In the genomic region with DNA sequence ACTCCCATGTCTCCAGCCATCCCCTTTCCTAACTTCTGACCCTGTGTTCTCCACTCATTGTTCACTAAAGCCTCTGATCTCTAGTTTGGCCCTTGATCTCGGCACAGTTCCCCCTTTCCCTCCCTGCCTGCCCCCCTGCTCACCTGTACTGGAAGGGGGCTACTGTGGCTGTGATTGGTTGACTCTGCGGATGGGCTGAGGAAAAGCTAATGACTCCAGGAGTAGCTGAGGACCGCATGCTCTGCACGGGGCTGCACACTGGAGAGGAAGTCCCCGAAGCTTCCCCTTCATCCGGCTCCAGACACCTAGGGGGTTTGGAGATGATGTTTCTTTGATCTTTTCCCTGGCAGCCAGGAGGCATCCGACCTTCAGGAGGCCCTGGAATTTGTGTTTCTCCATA, we compare ENCODE assay signal across 9 mouse cellular contexts. TPM values are rescaled to one million over a fixed set of nuclear protein-coding genes. Genes with fewer than 3 reads are reported as not detected.
DNase-seq lines count a peak whose midpoint lies in the region; ATAC-seq lines count a peak whose summit lies in the region.
"Had no signal": no experiment of that assay in that cellular context is flagged by ENCODE, and none has a peak within 500 bp of the region (broad histone marks: within the 10 kb centered on the region; RNA-seq: fewer than 3 reads in every experiment).

Gene Nav1, minus strand, starts transcription at position 277 of the 400 bp plus-strand sequence.

- no peak for ATAC-seq in kidney, embryonic 14.5 days (ENCODE audit: low FRiP score, low TSS enrichment)
- no peak for ATAC-seq in heart, embryonic 16.5 days (replicated peaks; ENCODE audit: extremely low read depth, insufficient read depth, low FRiP score)
- ATAC-seq in limb, embryonic 13.5 days (ENCODE audit: low FRiP score, low read depth) = no peak
- no peak for ATAC-seq in liver, embryonic 12.5 days

- H3K27me3 ChIP-seq in kidney, embryonic 14.5 days (ENCODE audit: control insufficient read depth, insufficient read depth, low read length) = no peaks in the 10 kb centered on the region
- no peaks in the 10 kb centered on the region for H3K27me3 ChIP-seq in heart, embryonic 16.5 days (ENCODE audit: control insufficient read depth, insufficient read depth, low read length)
- no peaks in the 10 kb centered on the region for H3K27me3 ChIP-seq in limb, embryonic 13.5 days
- H3K27me3 ChIP-seq in liver, embryonic 12.5 days (replicated peaks) = no peaks in the 10 kb centered on the region

- DNase-seq in kidney, adult 9 months = no peak
- DNase-seq in adrenal gland, postnatal 4 days (ENCODE audit: low spot score in 2 of 2) = no peak
- DNase-seq in thymus, postnatal 0 days (ENCODE audit: low spot score) = no peak
- DNase-seq in cerebellum, adult 11-12 months = no peak

- no peak within 1 kb of the TSS for H3K9ac ChIP-seq in kidney, embryonic 14.5 days (ENCODE audit: low read depth, low read length)
- no peak within 1 kb of the TSS for H3K9ac ChIP-seq in heart, embryonic 16.5 days (ENCODE audit: low read length)
- no peak within 1 kb of the TSS for H3K9ac ChIP-seq in limb, embryonic 13.5 days
- H3K9ac ChIP-seq in liver, embryonic 12.5 days = no peak within 1 kb of the TSS

- no peak within 1 kb of the TSS for H3K4me2 ChIP-seq in kidney, embryonic 14.5 days (replicated peaks; ENCODE audit: low read depth, low read length)
- H3K4me2 ChIP-seq in heart, embryonic 16.5 days (ENCODE audit: low read depth, low read length) = no peak within 1 kb of the TSS
- no peak within 1 kb of the TSS for H3K4me2 ChIP-seq in limb, embryonic 13.5 days (replicated peaks)
- no peak within 1 kb of the TSS for H3K4me2 ChIP-seq in liver, embryonic 12.5 days

- H3K27ac ChIP-seq in kidney, embryonic 14.5 days (ENCODE audit: low read depth, low read length) = no peak within 1 kb of the TSS
- H3K27ac ChIP-seq in heart, embryonic 16.5 days (ENCODE audit: low read length) = no peak within 1 kb of the TSS
- no peak within 1 kb of the TSS for H3K27ac ChIP-seq in limb, embryonic 13.5 days
- H3K27ac ChIP-seq in liver, embryonic 12.5 days = no peak within 1 kb of the TSS

- H3K4me1 ChIP-seq in kidney, embryonic 14.5 days (ENCODE audit: control insufficient read depth, insufficient read depth, low read length) = no peaks in the 10 kb centered on the region
- H3K4me1 ChIP-seq in heart, embryonic 16.5 days (ENCODE audit: control insufficient read depth, insufficient read depth, low read length) = no peaks in the 10 kb centered on the region
- peaks cover 10% of the 10 kb centered on the region for H3K4me1 ChIP-seq in limb, embryonic 13.5 days
- no peaks in the 10 kb centered on the region for H3K4me1 ChIP-seq in liver, embryonic 12.5 days

- H3K36me3 ChIP-seq in kidney, embryonic 14.5 days (ENCODE audit: control insufficient read depth, insufficient read depth, low read length) = no peaks in the 10 kb centered on the region
- no peaks in the 10 kb centered on the region for H3K36me3 ChIP-seq in heart, embryonic 16.5 days (ENCODE audit: control insufficient read depth, insufficient read depth)
- no peaks in the 10 kb centered on the region for H3K36me3 ChIP-seq in limb, embryonic 13.5 days
- H3K36me3 ChIP-seq in liver, embryonic 12.5 days = no peaks in the 10 kb centered on the region
- H3K36me3 ChIP-seq: G1E had no signal

- no peak within 1 kb of the TSS for H3K4me3 ChIP-seq in kidney, embryonic 14.5 days (ENCODE audit: low read length)
- H3K4me3 ChIP-seq in heart, embryonic 16.5 days (ENCODE audit: low read length) = no peak within 1 kb of the TSS
- H3K4me3 ChIP-seq in limb, embryonic 13.5 days = no peak within 1 kb of the TSS
- no peak within 1 kb of the TSS for H3K4me3 ChIP-seq in liver, embryonic 12.5 days

- no peaks in the 10 kb centered on the region for H3K9me3 ChIP-seq in kidney, embryonic 14.5 days (ENCODE audit: control insufficient read depth, low read length)
- no peaks in the 10 kb centered on the region for H3K9me3 ChIP-seq in heart, embryonic 16.5 days (replicated peaks; ENCODE audit: control insufficient read depth, low read length)
- H3K9me3 ChIP-seq in limb, embryonic 13.5 days = no peaks in the 10 kb centered on the region
- no peaks in the 10 kb centered on the region for H3K9me3 ChIP-seq in liver, embryonic 12.5 days (replicated peaks)
- H3K9me3 ChIP-seq: G1E had no signal

- WGBS in kidney, embryonic 14.5 days = 36% methylated on average over 7 of the region's 7 CpGs
- WGBS in heart, embryonic 16.5 days = 50% methylated on average over 7 of the region's 7 CpGs
- WGBS in limb, embryonic 13.5 days = 21% methylated on average over 7 of the region's 7 CpGs
- WGBS in liver, embryonic 12.5 days (ENCODE audit: insufficient replicate concordance) = 56% methylated on average over 7 of the region's 7 CpGs

RNA-seq across cellular contexts. Expression of gene Nav1, which starts in this region (rescaled TPM):
- polyA plus RNA-seq in kidney, embryonic 14.5 days (2014; fragmentation: Nextera tagmentation; extraction: Ambion mirVana) = 12.1 and 23.7 TPM in 2 replicates
- 10 to 100 TPM; 37.2 to 41.6 TPM for total RNA-seq in adrenal gland, postnatal 4 days (2021)
- polyA plus RNA-seq in heart, embryonic 16.5 days (2015; fragmentation: Nextera tagmentation; extraction: Ambion mirVana) = 22.6 and 24.6 TPM in 2 replicates
- 12.8 and 15.0 TPM in 2 replicates for polyA plus RNA-seq in limb, embryonic 13.5 days (2015; fragmentation: Nextera tagmentation; extraction: Ambion mirVana)
- polyA plus RNA-seq in thymus, postnatal 0 days (2015; fragmentation: Nextera tagmentation; extraction: Ambion mirVana) = 3.3 and 3.5 TPM in 2 replicates
- polyA plus RNA-seq in liver, embryonic 12.5 days (2016; fragmentation: Nextera tagmentation; extraction: Ambion mirVana) = 3.2 TPM in 2 replicates
- polyA plus RNA-seq: G1E had no signal
